Mouse (Mus musculus): Measurements from ENCODE around the gene Ngef.

- TF ChIP-seq CTCF (conservative IDR thresholded peaks at IDR 0.05; ENCODE audit: low read length) (peak; percentile 84), NANOG (IDR thresholded peaks at IDR 0.05; ENCODE audit: borderline replicate concordance, low read length) (no peak)
Measured at GRCm38 (mm10) chr1:87568398-87568797, 5.3 kb downstream of the Ngef start.

Data from E14TG2a.4 (cell line).